Mouse (Mus musculus): ENCODE measurements at regions not wholly inside any gene's neighbourhood (a gene's known extent, or its start where the extent isn't known, plus 50 kb on each side); places are given as distances from the start of the nearest gene placed in this dataset.

DNA sequence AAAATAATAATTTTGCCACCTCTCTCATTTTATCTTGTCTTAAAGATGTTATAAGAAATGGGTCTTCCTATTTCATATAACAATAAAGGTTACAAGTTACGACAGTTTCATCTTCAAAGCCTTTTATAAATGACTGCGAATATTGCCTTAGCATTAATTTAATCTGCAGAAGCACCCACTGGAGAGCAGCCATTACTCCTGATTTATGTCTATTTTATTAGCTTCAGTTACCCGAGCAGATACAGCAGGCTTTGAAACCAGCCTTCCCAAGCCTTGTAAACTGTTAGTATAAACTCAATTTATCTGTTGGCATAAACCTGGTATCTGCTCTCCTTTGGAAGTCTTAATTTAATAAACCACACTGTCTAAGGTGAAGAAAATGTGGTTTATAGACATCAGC is 2851.6 kb upstream of the Gm6569 start:
- no peak for DNase-seq

DNA sequence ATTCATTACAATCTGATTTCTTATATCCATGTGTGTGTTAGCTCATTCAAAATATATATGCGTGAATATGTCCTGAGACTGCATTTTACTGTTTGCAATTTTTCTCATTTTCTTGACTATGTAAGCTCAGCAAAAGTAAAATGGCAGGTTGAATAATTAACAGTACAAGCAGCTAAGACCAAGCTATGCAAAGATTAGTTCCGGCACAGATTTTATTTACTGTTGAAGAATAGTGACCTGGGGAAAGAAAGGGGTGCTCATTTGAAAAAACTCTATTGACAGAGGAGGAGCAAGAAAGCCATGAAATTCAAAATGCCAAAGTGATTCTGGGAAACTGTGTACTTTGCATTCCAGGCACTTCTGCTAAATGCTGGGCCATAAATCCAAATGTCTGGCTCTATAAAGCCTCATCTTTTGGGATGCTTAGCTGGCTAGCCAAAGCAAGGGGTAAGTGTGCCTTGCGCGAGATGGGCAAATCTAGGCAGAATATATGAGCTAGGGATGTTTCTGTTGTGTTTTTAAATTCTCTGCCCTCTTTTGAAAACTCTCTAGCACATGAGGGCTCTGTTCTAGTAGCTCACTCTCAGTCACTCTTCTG is 2846.3 kb upstream of the Gm6569 start:
- DNase-seq: no peak

DNA sequence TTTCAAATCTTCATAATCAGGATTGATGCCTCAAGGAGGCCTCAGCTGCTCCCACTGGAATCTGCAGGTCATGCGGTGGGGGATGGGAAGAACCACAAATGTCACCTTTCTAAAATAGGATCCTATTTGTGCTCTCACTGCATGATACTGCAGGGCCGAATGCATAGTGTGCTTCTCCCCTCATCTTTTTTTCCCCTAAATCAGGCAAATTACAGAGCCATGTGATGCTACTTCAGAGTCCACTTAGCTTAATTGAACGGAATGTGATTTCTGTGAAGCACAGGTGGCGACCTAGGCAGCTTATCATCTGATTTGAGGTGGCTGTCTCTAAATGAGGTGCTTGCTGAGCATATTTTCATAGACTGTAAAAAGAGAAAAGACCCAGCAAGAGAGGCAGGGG is 2841.0 kb upstream of the Gm6569 start:
- no peak for DNase-seq

DNA sequence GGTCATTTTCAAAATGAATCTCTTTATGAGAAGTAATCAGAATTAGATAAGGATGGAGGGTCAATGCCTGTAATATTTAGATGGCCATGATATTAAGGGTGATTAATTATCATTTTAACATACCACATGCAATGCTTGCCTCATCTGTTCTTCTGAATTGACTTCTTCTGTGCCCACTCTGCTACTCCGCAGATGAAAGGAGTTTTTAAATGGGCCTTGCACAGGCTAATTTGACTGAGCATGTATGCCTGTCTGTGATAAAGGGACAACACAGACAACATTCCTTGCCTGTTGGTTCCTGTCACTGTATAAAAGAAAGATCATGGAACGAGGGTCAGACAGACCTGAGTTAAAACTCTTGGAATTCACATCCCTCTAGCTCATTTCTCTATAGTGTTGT is 2824.0 kb upstream of the Gm6569 start:
- no peak for DNase-seq

DNA sequence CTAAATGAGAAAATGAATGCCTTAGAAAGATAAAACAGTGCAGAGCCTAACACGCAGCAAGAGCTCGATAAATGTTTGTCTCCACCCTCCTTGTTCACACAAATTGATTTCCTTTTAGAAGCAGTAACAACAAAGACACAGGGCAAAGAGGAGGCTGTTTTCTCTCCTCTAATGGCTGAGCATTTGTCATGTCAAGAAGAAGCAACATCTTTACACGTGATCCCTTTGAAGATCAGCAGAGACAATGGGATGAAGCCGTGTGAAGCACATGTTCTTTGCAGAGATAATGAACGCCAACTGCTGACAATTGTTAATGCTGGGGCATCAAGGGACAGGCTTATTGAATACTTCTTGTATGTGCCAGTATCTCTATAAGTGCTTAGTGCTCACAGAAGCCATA is 2823.6 kb upstream of the Gm6569 start:
- DNase-seq: no peak

DNA sequence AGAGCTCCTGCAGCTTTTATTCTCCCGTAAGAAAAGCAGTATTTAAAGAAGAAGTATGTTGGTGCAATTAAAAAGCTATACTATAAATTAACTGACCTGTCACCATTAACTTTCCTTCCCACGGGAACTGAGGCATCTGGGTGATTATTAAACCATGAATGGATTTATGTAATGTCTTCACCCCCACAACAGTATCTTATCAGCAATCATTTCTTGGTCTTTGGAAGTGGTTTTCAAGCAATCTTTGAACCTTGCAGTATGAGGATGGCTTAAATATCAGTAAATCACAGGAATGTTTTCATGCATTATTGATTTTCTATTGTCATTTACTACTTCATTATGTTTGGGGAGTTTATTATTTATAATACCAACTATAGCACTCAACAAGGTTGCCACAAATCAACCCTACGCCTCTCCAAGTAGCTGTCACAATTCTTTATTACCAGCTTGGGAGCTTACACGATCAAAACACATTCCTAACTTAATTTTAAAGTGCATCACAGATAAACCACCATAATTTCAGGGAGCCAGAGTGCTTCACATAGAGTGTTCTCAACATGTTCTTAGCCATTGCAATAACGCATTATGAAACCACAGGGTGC is 2780.0 kb upstream of the Gm6569 start:
- DNase-seq: no peak

DNA sequence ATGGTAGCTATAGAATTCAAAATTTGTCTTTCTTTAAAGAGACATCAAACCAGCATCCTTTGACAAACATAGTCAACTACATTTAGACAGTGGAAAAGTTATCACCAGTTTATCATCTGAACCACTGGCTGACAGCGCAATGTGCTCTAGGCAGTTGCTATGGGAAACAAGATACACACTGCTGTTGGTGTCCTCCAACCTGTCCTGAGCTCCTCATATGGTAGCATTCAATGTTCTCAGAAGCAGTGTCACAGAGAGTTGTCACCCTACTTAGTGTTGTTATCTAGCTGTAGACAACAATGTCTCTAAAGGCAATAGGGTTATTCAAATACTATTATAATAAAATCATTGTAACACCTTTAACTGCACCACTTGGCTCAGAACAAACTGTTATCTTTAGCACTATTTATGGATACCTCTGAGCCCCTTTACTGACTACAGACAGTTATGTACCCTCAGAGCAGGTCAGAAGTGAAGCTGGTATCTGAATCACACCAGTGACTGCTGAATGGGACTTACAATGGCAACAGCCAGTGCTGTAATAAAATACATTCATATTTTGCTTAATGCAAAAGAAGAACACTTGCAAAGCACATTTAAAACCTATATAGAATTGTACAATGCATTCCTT is 2747.9 kb upstream of the Gm6569 start:
- DNase-seq: no peak

DNA sequence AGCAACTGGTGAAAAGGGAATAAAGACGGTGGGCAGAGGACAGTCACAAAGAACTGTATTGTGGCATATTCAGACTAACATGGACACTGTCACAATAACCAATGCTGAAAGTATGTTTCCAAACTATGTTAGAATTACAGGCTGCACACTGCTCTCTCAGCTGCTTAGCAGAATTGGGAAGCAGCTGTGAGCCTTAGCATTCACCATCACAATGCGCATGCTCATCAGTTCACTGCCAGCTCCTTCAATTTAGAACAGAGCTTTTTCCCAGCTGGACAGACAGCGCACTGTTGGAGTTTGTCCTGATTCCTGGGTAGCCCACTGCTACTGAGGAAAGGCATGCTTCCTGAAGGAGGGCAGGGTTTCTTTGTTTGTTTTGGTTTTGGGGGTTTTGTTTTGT is 2735.2 kb upstream of the Gm6569 start:
- DNase-seq: no peak

DNA sequence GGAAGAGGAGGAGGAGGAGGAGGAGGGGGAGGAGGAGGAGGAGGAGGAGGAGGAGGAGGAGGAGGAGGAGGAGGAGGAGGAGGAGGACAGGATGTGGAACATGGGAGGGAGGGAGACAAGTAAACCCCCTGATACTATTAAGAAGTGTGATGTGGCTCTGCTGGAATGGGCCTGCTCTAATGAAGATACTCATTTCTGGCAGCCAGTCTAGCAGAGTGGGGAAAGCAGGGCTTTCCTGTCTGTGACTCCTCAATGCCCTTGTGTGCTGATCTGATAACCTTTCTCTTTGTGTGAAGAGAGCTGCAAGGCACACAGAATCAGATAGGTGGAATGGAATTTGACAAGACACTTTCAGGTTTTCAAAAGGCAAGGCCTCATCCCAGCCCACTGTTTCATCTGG is 2704.6 kb upstream of the Gm6569 start:
- no peak for DNase-seq

DNA sequence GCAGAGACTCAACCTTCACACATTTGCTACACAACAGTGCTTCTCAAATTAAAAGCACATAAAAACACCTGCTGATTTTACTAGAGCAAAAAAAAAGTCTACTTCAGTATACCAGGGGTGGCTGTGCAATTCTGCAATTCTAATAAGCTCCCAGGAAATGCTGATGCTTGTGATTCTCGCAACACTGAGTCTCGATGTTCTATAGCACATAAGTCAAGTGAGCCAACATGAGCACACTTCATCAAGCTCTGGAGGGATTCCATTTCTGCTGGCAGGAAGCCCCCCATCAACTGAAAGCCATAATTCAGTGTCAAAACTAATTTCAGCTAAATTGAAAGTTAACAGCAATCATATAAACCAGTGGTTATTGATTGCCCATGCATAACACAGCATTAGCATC is 2676.7 kb upstream of the Gm6569 start:
- DNase-seq: no peak

DNA sequence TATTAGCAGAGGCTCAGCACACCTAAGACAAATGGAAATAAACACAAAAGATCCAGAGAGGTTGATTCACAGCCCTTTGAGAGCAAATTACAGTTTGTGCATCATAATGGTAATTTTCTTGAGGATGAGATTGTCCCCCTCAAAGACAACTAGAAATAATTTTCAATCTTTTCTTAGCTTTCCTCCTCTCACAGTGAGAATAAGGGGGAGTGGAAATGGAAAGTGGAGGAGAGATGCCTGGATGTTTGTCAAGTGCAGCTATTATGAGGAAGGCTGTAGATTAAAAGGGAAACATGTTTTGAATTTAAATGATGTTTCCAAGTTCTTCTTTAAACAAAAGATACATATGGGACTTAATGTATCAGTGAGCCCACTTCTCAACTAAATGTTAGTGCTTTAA is 2672.3 kb upstream of the Gm6569 start:
- no peak for DNase-seq

DNA sequence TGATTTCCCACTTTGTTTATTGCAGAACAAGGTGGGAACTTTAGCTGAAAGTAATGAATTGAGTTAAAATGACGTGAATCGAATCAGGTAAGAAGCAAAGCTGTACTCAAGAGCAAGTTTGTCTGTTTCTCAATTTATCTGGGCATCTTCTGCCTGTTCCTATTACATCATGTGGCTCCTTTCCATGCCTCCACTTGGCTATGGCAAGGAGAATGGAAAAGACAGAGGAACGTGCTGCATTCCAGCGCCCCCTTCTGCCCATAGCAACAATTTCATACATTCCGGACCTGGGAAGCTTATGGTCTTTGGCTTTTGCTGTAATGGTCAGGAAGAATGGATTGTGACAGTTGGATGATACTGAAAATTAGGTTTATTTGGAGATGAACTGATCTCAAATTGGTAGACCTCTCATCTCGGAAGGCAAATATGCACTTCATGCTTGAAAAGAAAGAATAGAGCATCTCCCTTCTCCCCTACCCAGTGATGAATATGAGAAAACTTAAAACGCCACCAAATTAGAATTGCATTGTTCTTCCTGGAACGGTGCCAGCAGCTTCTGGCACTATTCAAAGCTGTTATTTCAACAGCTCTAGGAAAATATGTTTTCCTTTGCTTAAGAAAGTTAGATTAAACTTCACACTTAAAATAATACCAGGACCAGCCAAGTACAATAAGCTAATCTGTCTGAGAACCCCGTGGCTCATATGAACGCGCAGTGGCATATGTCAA is 2639.2 kb upstream of the Gm6569 start:
- no peak for DNase-seq

DNA sequence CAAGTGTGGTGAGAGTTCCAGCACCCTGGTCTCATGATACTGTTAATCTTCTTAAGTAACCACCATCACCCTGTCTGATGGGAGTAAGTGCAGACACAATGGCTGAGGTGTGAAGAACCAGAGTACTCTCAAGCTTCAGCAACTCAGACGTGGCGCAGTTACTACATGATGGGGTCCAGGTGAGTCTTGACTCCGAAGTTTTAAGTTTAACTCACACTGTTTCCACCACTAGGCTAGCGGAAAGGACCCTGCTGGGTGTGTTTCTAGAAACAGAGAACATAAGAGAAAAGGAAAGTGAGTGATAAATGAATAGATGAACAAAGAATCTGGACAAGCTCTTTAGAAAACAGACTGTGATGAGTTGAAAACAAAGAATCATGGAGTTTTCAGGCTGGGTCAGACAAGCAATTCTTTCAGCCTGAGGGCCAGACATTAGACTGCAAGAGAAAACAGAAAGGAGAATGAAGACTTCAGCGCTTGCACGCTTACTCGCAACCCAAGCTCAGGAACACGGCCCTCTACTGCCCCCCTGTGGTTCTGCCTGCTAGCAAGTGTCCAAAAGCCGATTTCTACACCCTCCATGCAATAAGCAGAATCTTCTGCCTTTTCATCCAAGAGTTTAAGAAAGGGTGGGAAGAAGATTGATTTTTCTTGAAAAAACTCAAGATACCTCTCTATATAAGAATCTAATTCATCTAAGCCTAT is 2593.6 kb upstream of the Gm6569 start:
- DNase-seq: peak; percentile 1 to 3

DNA sequence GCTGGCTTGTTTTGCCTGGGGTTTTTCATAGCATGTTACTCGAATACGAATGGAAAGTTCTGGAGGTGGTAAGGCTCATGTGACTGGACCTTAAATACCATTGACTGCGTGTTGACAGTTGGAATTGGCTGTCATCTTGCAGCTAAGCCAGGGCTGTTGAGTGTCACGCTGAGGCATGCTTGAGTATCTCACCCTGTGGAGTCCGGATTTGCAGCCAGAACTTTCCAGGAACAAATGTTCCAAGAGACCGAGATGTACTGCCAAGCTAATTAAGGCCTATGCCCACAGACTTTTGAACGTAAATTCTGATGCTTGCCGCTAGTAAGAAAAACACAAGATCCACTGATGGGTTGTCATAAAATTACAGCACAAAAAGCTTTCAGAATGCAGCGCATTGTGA is 2590.8 kb upstream of the Gm6569 start:
- DNase-seq: no peak

DNA sequence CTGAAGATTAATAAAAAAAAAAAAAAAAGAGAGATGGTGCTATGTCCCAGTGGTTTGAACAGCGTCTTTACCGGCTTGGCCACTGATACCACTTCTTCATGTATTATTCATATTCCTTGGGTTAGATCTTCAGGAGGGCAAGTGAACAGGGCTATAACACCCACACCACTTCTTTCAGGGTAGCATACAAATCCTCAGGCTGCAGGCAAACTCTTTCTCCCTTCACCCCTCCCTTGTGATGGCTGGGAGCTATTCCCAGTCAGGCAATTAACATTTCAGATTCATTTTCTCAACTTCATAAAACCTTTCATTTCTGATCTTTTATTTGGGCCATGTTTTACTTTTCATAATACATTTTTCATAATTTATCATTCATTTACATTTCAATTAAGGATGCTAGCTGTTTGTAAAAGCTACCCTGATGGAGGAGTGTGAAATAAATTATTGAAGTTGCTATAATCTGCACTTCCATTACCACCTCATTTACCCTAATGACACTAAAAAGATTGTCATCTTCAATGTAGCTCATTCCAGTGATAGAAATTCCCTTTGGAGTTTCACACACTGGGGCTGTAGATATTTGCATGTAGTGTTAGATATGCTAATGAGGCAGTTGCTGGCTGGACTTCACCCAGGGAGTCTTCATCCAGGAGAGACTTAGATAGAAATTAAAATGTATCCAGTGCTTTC is 2558.3 kb upstream of the Gm6569 start:
- DNase-seq: no peak

DNA sequence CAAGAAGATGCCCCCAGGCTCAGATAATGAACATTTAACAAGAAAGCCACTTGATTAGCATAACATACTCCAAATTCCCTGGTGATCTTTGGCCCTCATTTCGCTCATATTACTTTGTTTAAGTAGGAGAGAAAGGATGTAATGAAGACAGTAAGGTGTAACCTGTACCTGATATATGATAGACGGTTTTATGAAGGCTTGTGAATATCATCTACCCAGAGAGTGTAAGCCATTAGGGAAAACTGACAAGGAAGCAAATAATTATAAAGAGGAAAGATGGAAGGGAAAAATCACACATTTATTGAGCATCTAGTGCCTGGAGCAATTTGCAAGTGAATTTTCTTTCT is 2557.8 kb upstream of the Gm6569 start:
- no peak for DNase-seq

DNA sequence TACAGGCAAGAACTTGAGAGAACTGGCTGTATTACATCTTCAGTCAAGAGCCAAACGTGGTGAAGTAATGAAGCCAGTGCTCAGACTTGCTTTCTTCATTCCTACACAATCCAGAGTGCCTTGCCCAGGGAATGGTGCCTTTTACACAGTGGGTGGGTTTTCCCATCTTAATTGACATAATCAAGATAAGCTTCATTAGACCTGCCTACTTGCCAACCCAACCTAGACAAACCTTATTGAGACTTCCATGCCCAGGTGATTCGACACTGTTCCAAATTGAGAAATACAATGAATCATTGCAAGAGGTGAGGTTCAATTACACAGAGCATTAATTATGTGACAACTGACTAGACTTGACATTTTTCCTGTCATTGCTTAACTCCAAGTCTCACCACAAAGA is 2557.0 kb upstream of the Gm6569 start:
- no peak for DNase-seq

DNA sequence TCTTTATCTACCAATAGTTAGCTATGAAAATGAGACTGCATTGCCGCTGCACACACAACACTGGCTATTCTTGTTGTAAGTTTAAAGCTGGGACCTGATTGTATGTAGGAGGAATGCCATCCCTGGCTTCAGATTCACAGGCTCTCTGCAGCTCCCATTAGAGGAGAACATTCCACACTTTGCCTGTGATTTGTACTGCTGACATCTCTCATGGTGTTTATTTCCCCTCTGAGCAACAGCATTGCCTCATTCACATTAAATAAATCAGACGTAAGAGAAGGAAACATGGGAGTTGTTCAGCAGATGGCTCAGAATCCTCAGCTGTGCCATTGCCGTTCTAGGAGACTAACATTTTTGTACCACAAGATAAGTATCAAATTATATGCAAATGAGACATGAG is 2550.6 kb upstream of the Gm6569 start:
- DNase-seq: no peak

DNA sequence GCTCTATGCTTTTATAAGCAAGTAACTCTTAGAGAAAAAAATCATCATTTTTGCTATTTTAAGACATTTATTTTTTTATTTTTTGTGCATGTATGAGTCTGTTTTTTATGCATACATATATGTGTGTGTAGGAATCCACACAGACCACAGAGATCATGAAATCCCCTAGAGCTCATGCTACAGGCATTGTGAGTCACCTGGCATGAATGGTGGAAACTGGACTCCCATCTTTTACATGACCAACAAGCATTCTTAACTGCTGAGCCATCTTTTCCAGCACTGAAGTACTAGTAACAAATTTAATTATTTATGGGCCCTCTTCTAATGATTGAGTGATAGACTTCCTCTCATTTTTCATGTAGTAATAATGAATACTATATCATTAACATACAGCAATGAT is 2531.8 kb upstream of the Gm6569 start:
- no peak for DNase-seq

DNA sequence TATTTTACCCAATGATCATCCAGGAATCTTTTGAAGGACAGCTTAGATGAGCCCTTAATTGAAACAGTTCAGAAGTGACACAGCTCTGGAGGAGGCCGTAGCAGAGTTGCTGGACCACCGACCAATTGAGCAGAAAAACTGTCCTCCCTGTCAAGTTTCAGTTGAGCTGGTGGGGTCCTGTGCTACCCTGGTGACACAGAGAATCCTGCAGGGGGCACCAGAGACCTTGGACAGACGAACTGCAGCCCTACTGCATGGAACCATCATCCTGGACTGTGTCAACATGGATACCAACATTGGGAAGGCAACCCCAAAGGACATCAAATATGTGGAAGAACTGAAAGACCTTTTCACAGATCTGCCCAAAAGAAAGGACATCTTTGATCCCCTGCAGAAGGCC is 2524.1 kb upstream of the Gm6569 start:
- no peak for DNase-seq

DNA sequence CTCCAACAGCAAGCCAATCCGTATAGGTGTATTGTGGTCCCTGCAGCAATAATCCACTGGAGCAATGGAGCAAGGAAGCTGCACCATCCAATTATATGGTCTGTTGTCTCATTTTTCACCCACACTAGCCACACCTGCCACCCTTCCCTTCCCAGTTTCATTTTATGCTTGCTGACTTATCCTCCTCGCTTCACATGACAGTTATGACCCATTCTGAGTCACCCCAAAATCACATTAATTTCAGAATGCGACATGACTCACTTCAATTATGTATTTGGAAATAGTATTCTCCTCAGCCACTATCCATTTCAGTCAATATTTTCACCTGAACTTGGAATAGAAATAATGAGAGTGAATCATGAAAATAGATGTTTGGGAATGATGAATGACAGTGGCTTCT is 2507.8 kb upstream of the Gm6569 start:
- DNase-seq: no peak

DNA sequence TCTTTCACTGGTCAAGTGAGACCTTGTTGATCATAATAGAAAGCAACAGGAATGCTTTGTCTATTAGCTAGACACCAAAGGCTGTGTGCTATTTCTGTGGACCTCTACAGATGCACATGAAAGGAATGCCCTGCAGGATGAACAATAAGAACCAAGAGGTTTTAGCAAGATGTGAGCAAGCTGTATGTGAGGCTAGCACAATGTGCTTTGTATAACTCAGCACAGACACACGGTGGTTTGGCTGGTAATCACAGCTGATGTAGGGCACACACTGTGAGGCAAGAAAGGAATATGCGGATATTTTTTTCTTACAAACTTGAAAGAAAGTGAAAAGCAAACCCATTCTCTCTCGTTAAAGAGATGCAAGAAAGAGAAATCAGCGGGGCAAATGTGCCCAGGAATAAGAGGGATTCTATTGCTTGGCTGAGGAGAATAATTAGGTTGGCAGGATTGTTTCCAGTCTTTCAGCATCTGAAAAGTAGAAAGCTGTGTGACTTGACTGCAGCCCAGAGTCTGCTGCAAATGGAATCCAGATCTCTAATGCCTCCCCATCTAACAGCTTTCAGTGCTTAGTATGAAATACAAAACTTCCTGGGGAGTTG is 2476.1 kb upstream of the Gm6569 start:
- DNase-seq: no peak

DNA sequence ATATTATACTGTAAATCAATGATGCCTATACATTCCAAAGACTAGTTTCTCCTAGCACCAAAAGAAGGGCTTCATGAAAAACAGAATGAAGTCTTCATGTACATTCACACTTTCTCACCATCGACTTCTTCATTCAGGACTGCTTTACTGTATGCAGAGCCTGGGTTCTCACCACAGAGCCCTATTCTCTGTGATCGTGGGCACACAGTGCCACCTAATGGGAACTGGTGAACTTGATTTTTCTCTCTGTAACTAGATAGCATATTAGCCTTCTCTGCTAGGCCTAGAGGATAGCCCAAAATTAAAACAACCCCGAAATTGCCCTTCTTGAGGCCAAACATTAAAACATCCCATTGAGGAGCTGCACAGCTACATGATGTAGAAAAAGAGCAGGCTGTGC is 2458.6 kb upstream of the Gm6569 start:
- no peak for DNase-seq

All from lung, adult 18-20 months (tissue).